In genomic region chr4:86712751-86713195, GRCm38 (mm10) we compare ENCODE assay signal across 8 mouse cellular contexts. TPM values are rescaled to one million over a fixed set of nuclear protein-coding genes. Genes with fewer than 3 reads are reported as not detected.
DNase-seq lines count a peak whose midpoint lies in the region; ATAC-seq and TF ChIP-seq lines count a peak whose summit lies in the region.
"Had no signal": no experiment of that assay in that cellular context is flagged by ENCODE, and none has a peak within 500 bp of the region (broad histone marks: within the 10 kb centered on the region; RNA-seq: fewer than 3 reads in every experiment).

No protein-coding gene starts in this region.

- no peaks in the 10 kb centered on the region for H3K9me3 ChIP-seq in kidney, embryonic 16.5 days (ENCODE audit: low read length)
- H3K9me3 ChIP-seq: heart, embryonic 13.5 days had no signal

- H3K4me2 ChIP-seq in kidney, embryonic 16.5 days (replicated peaks; ENCODE audit: low read depth, low read length), result no peak overlapping the region
- H3K4me2 ChIP-seq: heart, embryonic 13.5 days had no signal

- H3K36me3 ChIP-seq in kidney, embryonic 16.5 days (ENCODE audit: insufficient read depth, low read length), result no peaks in the 10 kb centered on the region
- H3K36me3 ChIP-seq: heart, embryonic 13.5 days had no signal

- no peak for TF ChIP-seq CTCF in gastrocnemius, adult 2 months (IDR thresholded peaks at IDR 0.05)

- no peak overlapping the region for H3K9ac ChIP-seq in kidney, embryonic 16.5 days (replicated peaks; ENCODE audit: low read length)
- H3K9ac ChIP-seq: heart, embryonic 13.5 days had no signal

- H3K4me3 ChIP-seq in gastrocnemius, adult 2 months, result peak overlapping the region; percentile 50
- H3K4me3 ChIP-seq in kidney, embryonic 16.5 days (ENCODE audit: low read length), result no peak overlapping the region
- H3K4me3 ChIP-seq: heart, embryonic 13.5 days had no signal

- DNase-seq in CD8-positive naive resting alpha-beta T cell, adult 2 months (ENCODE audit: low read depth in 2 of 2, low spot score in 2 of 2), result peak; percentile 52 to 63
- peak; percentile 64 for DNase-seq in adipocyte (ENCODE audit: low spot score)
- peak; percentile 73 for DNase-seq in gastrocnemius, adult 2 months
- DNase-seq in layer of hippocampus, postnatal 14 days (ENCODE audit: low spot score in 2 of 2), result peak; percentile 54 to 55
- peak; percentile 30 for DNase-seq in right cerebral cortex, postnatal 14 days

- peak overlapping the region; percentile 86 for H3K27ac ChIP-seq in gastrocnemius, adult 2 months
- no peak overlapping the region for H3K27ac ChIP-seq in kidney, embryonic 16.5 days (ENCODE audit: low read length)
- H3K27ac ChIP-seq: heart, embryonic 13.5 days had no signal

- intact Hi-C loops in gastrocnemius, adult 2 months (cut with DNase I), result no loop called here

- WGBS in kidney, embryonic 16.5 days, result 82% methylated on average over 12 of the region's 12 CpGs

- no peaks in the 10 kb centered on the region for H3K4me1 ChIP-seq in kidney, embryonic 16.5 days (ENCODE audit: insufficient read depth, low read length)

- no peak for ATAC-seq in kidney, embryonic 16.5 days (ENCODE audit: low FRiP score, low TSS enrichment)
- ATAC-seq in erythroblast, adult 5-6 weeks (replicated peaks; ENCODE audit: low FRiP score, poor library complexity, severe bottlenecking), result no peak

- no peaks in the 10 kb centered on the region for H3K27me3 ChIP-seq in kidney, embryonic 16.5 days (ENCODE audit: insufficient read depth, low read length)
- H3K27me3 ChIP-seq: heart, embryonic 13.5 days had no signal

RNA-seq across cellular contexts. Expression of gene Dennd4c, which starts 35.6 kb away (rescaled TPM):
- 10 to 100 TPM; 27.5 to 28.8 TPM for total RNA-seq in gastrocnemius, adult 2 months (2021)
- total RNA-seq in layer of hippocampus, postnatal 14 days (2021), result 10 to 100 TPM; 14.8 to 14.9 TPM
- 6.5 and 7.6 TPM in 2 replicates for polyA plus RNA-seq in kidney, embryonic 16.5 days (2015; fragmentation: Nextera tagmentation; extraction: Ambion mirVana)
- 5.2 and 7.5 TPM in 2 replicates for total RNA-seq in erythroblast, adult 5-6 weeks (2015; ENCODE audit: low replicate concordance)
- 5.5 and 6.6 TPM in 2 replicates for total RNA-seq in erythroblast, adult 5-6 weeks (2017; ENCODE audit: low replicate concordance)

RNA-seq across cellular contexts. Expression of gene Plin2, which starts 42.9 kb away (rescaled TPM):
- 10 to 100 TPM; 32.4 to 60.2 TPM for total RNA-seq in gastrocnemius, adult 2 months (2021)
- total RNA-seq in layer of hippocampus, postnatal 14 days (2021), result 10 to 100 TPM; 12.3 to 15.9 TPM
- 68.9 and 77.0 TPM in 2 replicates for polyA plus RNA-seq in kidney, embryonic 16.5 days (2015; fragmentation: Nextera tagmentation; extraction: Ambion mirVana)
- 11.3 and 33.9 TPM in 2 replicates for total RNA-seq in erythroblast, adult 5-6 weeks (2015; ENCODE audit: low replicate concordance)
- 23.7 and 39.7 TPM in 2 replicates for total RNA-seq in erythroblast, adult 5-6 weeks (2017; ENCODE audit: low replicate concordance)
